Mouse (Mus musculus) erythroblast, embryonic 14.5 days (primary cell): ENCODE measurements at regions not wholly inside any gene's neighbourhood (a gene's known extent, or its start where the extent isn't known, plus 50 kb on each side); places are given as distances from the start of the nearest gene placed in this dataset.

Experiments used
- GATA1 ChIP-seq: IDR thresholded peaks from 2 replicates; pipeline ENCODE4 v1.6.1; 2012; ENCODE audit warnings: low read length, inconsistent platforms, mixed read lengths
- TAL1 ChIP-seq: IDR thresholded peaks from 3 replicates; pipeline ENCODE4 v1.6.1; 2012; ENCODE audit warnings: low read length, inconsistent platforms, mixed read lengths

DNA sequence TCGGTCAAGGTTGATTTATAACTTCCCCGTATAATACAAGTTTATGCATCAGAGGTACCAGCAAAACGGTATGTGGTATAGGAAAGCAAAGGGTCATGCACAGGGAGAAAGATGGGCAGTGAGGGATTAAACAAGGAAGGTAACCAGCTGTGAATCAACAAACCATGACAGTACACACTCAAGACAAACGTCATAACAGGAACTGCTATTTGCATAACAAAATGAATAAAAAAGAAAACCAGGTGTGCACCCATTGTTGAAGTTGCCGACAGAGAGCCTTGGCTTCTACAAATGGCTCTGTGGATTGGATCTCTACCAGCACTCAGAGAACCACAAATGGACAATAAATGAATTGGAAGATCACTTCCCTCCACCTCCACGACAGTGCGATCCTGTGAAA lies 170.1 kb upstream of the Dkk2 start:
- TF ChIP-seq GATA1 (no peak), TAL1 (no peak)
